Mouse (Mus musculus): ENCODE data around the gene Txlnb.
"Not testable (repeated sequence)": the region's sequence is repeated elsewhere in the genome, so short reads cannot be mapped to it uniquely, and the experiment has no call there.

The Txlnb gene

GRCm38 (mm10) chr10:17795767-17796631 is at the start of gene Txlnb:
Txlnb (plus strand) TSS chr10:17796226.
- peak; percentile 79 for DNase-seq

- no peak for DNase-seq
Observed at GRCm38 (mm10) chr10:17752478-17752877, 43.5 kb upstream of the Txlnb start.

- no peak for DNase-seq
Observed at GRCm38 (mm10) chr10:17759772-17760171, 36.3 kb upstream of the Txlnb start.

GRCm38 (mm10) chr10:17760750-17761613 is 35.0 kb upstream of the Txlnb start:
- peak; percentile 14 for DNase-seq

GRCm38 (mm10) chr10:17761652-17762051 is 34.4 kb upstream of the Txlnb start:
- no peak for DNase-seq

- DNase-seq = no peak
Observed at GRCm38 (mm10) chr10:17762946-17763345, 33.1 kb upstream of the Txlnb start.

- peak; percentile 32 for DNase-seq
Observed at GRCm38 (mm10) chr10:17769856-17770255, 26.2 kb upstream of the Txlnb start.

- no peak for DNase-seq
Observed at GRCm38 (mm10) chr10:17772364-17772763, 23.7 kb upstream of the Txlnb start.

GRCm38 (mm10) chr10:17774366-17774765 is 21.7 kb upstream of the Txlnb start:
- DNase-seq = no peak

- no peak for DNase-seq
Observed at GRCm38 (mm10) chr10:17775079-17775478, 20.9 kb upstream of the Txlnb start.

- DNase-seq = not testable (repeated sequence)
Observed at GRCm38 (mm10) chr10:17776684-17777083, 19.3 kb upstream of the Txlnb start.

- no peak for DNase-seq
Observed at GRCm38 (mm10) chr10:17786771-17787170, 9.3 kb upstream of the Txlnb start.

GRCm38 (mm10) chr10:17787938-17788337 is 8.1 kb upstream of the Txlnb start:
- DNase-seq = no peak

- DNase-seq = no peak
Observed at GRCm38 (mm10) chr10:17788347-17788746, 7.7 kb upstream of the Txlnb start.

GRCm38 (mm10) chr10:17793926-17794325 is 2.1 kb upstream of the Txlnb start:
- no peak for DNase-seq

- no peak for DNase-seq
Observed at GRCm38 (mm10) chr10:17794443-17794842, 1.6 kb upstream of the Txlnb start.

GRCm38 (mm10) chr10:17795227-17795626 is 799 bp upstream of the Txlnb start:
- no peak for DNase-seq

- DNase-seq = peak; percentile 13
Observed at GRCm38 (mm10) chr10:17796846-17797631, 1.0 kb downstream of the Txlnb start.

- DNase-seq = no peak
Observed at GRCm38 (mm10) chr10:17797681-17798080, 1.7 kb downstream of the Txlnb start.

GRCm38 (mm10) chr10:17801788-17802187 is 5.8 kb downstream of the Txlnb start:
- DNase-seq = no peak

- DNase-seq = no peak
Observed at GRCm38 (mm10) chr10:17808526-17808925, 12.5 kb downstream of the Txlnb start.

- no peak for DNase-seq
Observed at GRCm38 (mm10) chr10:17815052-17815451, 19.0 kb downstream of the Txlnb start.

GRCm38 (mm10) chr10:17820422-17820821 is 24.4 kb downstream of the Txlnb start:
- not testable (repeated sequence) for DNase-seq
